Mouse (Mus musculus): ENCODE measurements around the gene Cfap52. TPM values are rescaled to one million over a fixed set of nuclear protein-coding genes. Genes with fewer than 3 reads are reported as not detected.

Cfap52 gene
- polyA plus RNA-seq, 1 experiment from 2014 or later = 0.74 TPM

Other genes starting within 250 kb of the Cfap52 start
- gene Glp2r, start 194.5 kb downstream of the Cfap52 start, polyA plus RNA-seq (2016; fragmentation: Nextera tagmentation; extraction: Ambion mirVana) = not detected in 2 replicates
- gene Gsg1l2, start 191.0 kb downstream of the Cfap52 start, polyA plus RNA-seq (2016; fragmentation: Nextera tagmentation; extraction: Ambion mirVana) = not detected in 2 replicates
- not detected in 2 replicates for gene Dhrs7c, start 167.5 kb downstream of the Cfap52 start, polyA plus RNA-seq (2016; fragmentation: Nextera tagmentation; extraction: Ambion mirVana)
- gene Usp43, start 43.5 kb downstream of the Cfap52 start, polyA plus RNA-seq (2016; fragmentation: Nextera tagmentation; extraction: Ambion mirVana) = 0.71 and 0.78 TPM in 2 replicates
- gene Stx8, start 542 bp upstream of the Cfap52 start, polyA plus RNA-seq (2016; fragmentation: Nextera tagmentation; extraction: Ambion mirVana) = 46.8 and 47.2 TPM in 2 replicates

Data from forebrain, embryonic 10.5 days (tissue).